Mouse (Mus musculus) MEL (cell line): ENCODE results near the gene Arhgap21. TPM values are rescaled to one million over a fixed set of nuclear protein-coding genes. Genes with fewer than 3 reads are reported as not detected.

Source experiments
- DNase-seq: peaks from one replicate; pipeline ENCODE4 v3.0.0; 2011; ENCODE audit warnings: low read depth, low spot score
- H3K27ac ChIP-seq: 2 replicates; pipeline ENCODE4 v1.5.1; 2012; ENCODE audit warnings: low read depth, mild to moderate bottlenecking, control low read depth, low read length, moderate library complexity; ENCODE audit not compliant: control insufficient read depth
- H3K27me3 ChIP-seq, 2 experiments: fragments of 150-350 bp in 1 of 2; sonication (generic) in 1 of 2; 2 replicates each; pipeline ENCODE4 v1.6.1; 2012; ENCODE audit warnings: low read length in 2 of 2, mild to moderate bottlenecking in 2 of 2, improper control_type of control experiment in 1 of 2, moderate library complexity in 1 of 2; ENCODE audit not compliant: insufficient read depth in 2 of 2, control insufficient read depth in 1 of 2
- H3K36me3 ChIP-seq, 2 experiments: 2 replicates each; pipeline ENCODE4 v1.6.1; 2012 to 2014; ENCODE audit warnings: low read length in 2 of 2, improper control_type of control experiment in 1 of 2, inconsistent platforms in 1 of 2, mild to moderate bottlenecking in 1 of 2; ENCODE audit not compliant: insufficient read depth in 2 of 2, control insufficient read depth in 1 of 2
- H3K4me1 ChIP-seq, 2 experiments: fragments of 150-350 bp in 1 of 2; sonication (generic) in 1 of 2; 2 replicates each; pipeline ENCODE4 v1.6.1; 2012; ENCODE audit warnings: low read length in 2 of 2, improper control_type of control experiment in 1 of 2, mild to moderate bottlenecking in 1 of 2; ENCODE audit not compliant: insufficient read depth in 2 of 2, control insufficient read depth in 1 of 2
- H3K4me3 ChIP-seq, 2 experiments: fragments of 150-350 bp in 1 of 2; sonication (generic) in 1 of 2; 2 replicates each; pipeline ENCODE4 v1.5.1; 2012; ENCODE audit warnings: low read depth in 2 of 2, low read length in 2 of 2, mild to moderate bottlenecking in 2 of 2, moderate library complexity in 2 of 2, control low read depth in 1 of 2, improper control_type of control experiment in 1 of 2; ENCODE audit not compliant: control insufficient read depth in 1 of 2, insufficient read depth in 1 of 2
- H3K79me2 ChIP-seq: 2 replicates; pipeline ENCODE4 v1.6.1; 2012; ENCODE audit warnings: mild to moderate bottlenecking, low read length, moderate library complexity; ENCODE audit not compliant: control insufficient read depth, poor library complexity, insufficient read depth
- H3K9ac ChIP-seq: 2 replicates; pipeline ENCODE4 v1.6.1; 2012; ENCODE audit warnings: low read depth, mild to moderate bottlenecking, control low read depth, low read length, moderate library complexity; ENCODE audit not compliant: control insufficient read depth, poor library complexity, severe bottlenecking
- H3K9me3 ChIP-seq: fragments of 150-350 bp; sonication (generic); replicated peaks from 2 replicates; pipeline ENCODE4 v1.6.1; 2012; ENCODE audit warnings: mild to moderate bottlenecking, low read length, improper control_type of control experiment, moderate library complexity; ENCODE audit not compliant: insufficient read depth
- CHD1 ChIP-seq: IDR thresholded peaks from 2 replicates; pipeline ENCODE4 v1.6.1; 2012; ENCODE audit warnings: low read depth, mild to moderate bottlenecking, inconsistent platforms, low read length, improper control_type of control experiment
- CHD2 ChIP-seq: IDR thresholded peaks from 2 replicates; pipeline ENCODE4 v1.6.1; 2011; ENCODE audit warnings: low read length, improper control_type of control experiment
- CTCF ChIP-seq, 3 experiments: IDR thresholded peaks in 2 of 3; conservative IDR thresholded peaks in 1 of 3; 2 replicates each; pipeline ENCODE4 v1.5.1; 2011 to 2012; ENCODE audit warnings: low read length in 3 of 3, low read depth in 2 of 3, mild to moderate bottlenecking in 2 of 3, improper control_type of control experiment in 1 of 3, inconsistent platforms in 1 of 3, mixed read lengths in 1 of 3, moderate library complexity in 1 of 3; ENCODE audit not compliant: control insufficient read depth in 1 of 3, insufficient read depth in 1 of 3, poor library complexity in 1 of 3, severe bottlenecking in 1 of 3
- E2F4 ChIP-seq: IDR thresholded peaks from 2 replicates; pipeline ENCODE4 v1.6.1; 2011; ENCODE audit warnings: low read depth, low read length, improper control_type of control experiment, borderline replicate concordance
- ELF1 ChIP-seq: IDR thresholded peaks from 2 replicates; pipeline ENCODE4 v1.6.1; 2014; ENCODE audit warnings: low read depth, mild to moderate bottlenecking, inconsistent platforms, low read length, improper control_type of control experiment, moderate library complexity
- GATA1 ChIP-seq: IDR thresholded peaks from 2 replicates; pipeline ENCODE4 v1.6.1; 2011; ENCODE audit warnings: low read depth, low read length, improper control_type of control experiment
- MAX ChIP-seq: IDR thresholded peaks from 2 replicates; pipeline ENCODE4 v1.6.1; 2011; ENCODE audit warnings: low read length, improper control_type of control experiment
- SIN3A ChIP-seq: IDR thresholded peaks from 2 replicates; pipeline ENCODE4 v1.6.1; 2012; ENCODE audit warnings: low read length, improper control_type of control experiment, inconsistent platforms
- ZC3H11A ChIP-seq: IDR thresholded peaks from 2 replicates; pipeline ENCODE4 v1.6.1; 2012; ENCODE audit warnings: low read depth, mild to moderate bottlenecking, inconsistent platforms, low read length, improper control_type of control experiment
- ZKSCAN1 ChIP-seq: IDR thresholded peaks from 2 replicates; pipeline ENCODE4 v1.6.1; 2012; ENCODE audit warnings: low read depth, mild to moderate bottlenecking, inconsistent platforms, low read length, improper control_type of control experiment, moderate library complexity
- ZNF384 ChIP-seq: IDR thresholded peaks from 2 replicates; pipeline ENCODE4 v1.6.1; 2012; ENCODE audit warnings: low read depth, mild to moderate bottlenecking, inconsistent platforms, low read length, improper control_type of control experiment
- polyA plus RNA-seq, 2 experiments: library from polyadenylated mRNA; stranded (reverse) in 1 of 2; unstranded in 1 of 2; fragments of >175 nt in 1 of 2; fragments of >200 nt in 1 of 2; gene quantifications; 2 replicates each; pipeline versions ENCODE4 v1.2.1 to v1.2.4; 2012; ENCODE audit warnings: low replicate concordance in 2 of 2, low read depth in 1 of 2; ENCODE audit not compliant: insufficient read length in 2 of 2, insufficient read depth in 1 of 2, missing spikeins in 1 of 2
- total RNA-seq: library from RNA; depleted of rRNA; stranded (reverse); fragments of 300-350 nt; gene quantifications from 2 replicates; pipeline ENCODE4 v1.2.3, GENCODE M21; 2012

The Arhgap21 gene
- total and polyA plus RNA-seq, 3 experiments, result 12.4 to 104 (median 30.6) TPM

DNA sequence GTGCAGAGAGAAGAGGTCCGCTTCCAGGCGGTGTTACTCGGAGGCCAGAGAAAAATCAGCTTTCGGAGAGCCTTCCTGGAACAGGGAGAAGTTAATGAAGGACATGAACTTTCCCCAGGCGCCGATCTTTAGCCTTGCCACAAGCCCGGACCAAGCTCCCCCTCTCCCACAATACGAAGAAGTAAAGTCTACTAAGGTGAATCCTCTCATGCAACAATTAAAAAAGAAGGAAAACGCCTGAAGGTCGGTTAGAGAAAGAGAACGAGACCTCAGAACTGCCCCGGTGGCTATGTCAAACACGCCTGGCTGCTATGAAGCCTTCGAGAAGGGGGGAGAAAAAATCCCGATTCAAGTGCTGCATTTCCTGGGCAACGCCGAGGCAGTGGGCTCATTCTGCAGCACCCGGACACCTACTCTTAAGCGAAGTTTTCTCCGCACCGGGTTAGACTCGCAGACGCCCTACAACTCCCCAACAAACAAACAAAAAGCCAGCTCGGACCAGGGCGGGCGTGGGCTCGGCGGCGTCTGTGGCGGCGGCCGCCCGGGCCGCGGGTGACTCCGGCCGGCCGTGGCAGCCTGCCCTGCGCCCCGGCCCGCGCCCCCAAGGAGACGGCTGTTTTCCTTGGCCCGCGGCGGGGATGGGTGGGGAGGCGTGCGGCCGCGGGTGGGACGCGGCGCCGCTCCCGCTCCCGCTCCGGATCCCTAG, 882 bp downstream of the Arhgap21 start:
- TF ChIP-seq ZKSCAN1, result no peak
- 0 out of 2 replicates have a peak, but pooled peaks have one; percentile 44 for TF ChIP-seq CHD1
- no peak for TF ChIP-seq MAX
- TF ChIP-seq ZC3H11A, result no peak
- TF ChIP-seq E2F4, result no peak
- no peak for TF ChIP-seq CTCF (IDR thresholded peaks at IDR 0.05 in 2 of 3, conservative IDR thresholded peaks at IDR 0.05 in 1 of 3; ENCODE audit: control insufficient read depth in 1 of 3, insufficient read depth in 1 of 3, low read depth in 2 of 3, low read length in 3 of 3, poor library complexity in 1 of 3, severe bottlenecking in 1 of 3)
- no peak for TF ChIP-seq CHD2
- no peaks in the 10 kb centered on the region for H3K9me3 ChIP-seq
- peaks cover 13 to 14% of the 10 kb centered on the region in 2 experiments for H3K4me1 ChIP-seq
- peak overlapping the region; percentile 98 for H3K9ac ChIP-seq
- peaks cover 0 to 26% of the 10 kb centered on the region in 2 experiments; a peak in 2 of 4 replicates for H3K36me3 ChIP-seq
- peak overlapping the region; percentile 91 to 99 for H3K4me3 ChIP-seq
- peak overlapping the region; percentile 99 for H3K27ac ChIP-seq
- H3K79me2 ChIP-seq, result peaks cover 47% of the 10 kb centered on the region
- H3K27me3 ChIP-seq, result no peaks in the 10 kb centered on the region
- peak; percentile 63 for DNase-seq

DNA sequence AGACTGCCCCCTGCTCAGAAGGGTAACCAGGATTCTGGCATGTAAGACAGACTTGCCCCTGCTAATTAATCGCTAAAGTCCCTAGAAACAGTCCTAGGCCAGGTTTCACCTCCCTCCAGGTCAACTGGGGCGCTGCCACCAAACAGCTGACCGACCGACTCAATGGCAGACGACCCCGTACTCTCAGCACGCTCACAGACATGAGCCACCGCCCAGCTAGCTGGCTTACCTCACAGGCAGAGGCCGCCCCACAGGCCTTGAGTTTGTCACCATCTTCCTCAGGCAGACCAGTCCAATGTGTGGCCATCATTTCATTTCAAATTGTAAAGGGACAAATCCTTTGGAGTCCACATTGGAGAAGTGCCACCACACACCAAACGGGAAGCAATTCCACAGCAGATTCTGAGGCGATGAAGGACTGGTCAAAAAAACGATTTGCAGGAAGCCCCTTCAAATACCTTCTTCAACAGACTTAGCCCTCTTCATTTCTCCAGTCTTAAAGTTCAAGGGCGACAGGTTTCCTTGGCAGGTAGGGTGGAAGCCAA, 1.5 kb downstream of the Arhgap21 start:
- peaks cover 53% of the 10 kb centered on the region for H3K79me2 ChIP-seq
- H3K27ac ChIP-seq, result peak overlapping the region; percentile 99
- H3K9me3 ChIP-seq, result no peaks in the 10 kb centered on the region
- H3K9ac ChIP-seq, result peak overlapping the region; percentile 98
- peak overlapping the region; percentile 91 to 99 for H3K4me3 ChIP-seq
- TF ChIP-seq ELF1, result no peak
- TF ChIP-seq SIN3A, result peak; percentile 19; the same call in 1 of the 2 replicates
- TF ChIP-seq, all 39 proteins: peak for 1
- peak; percentile 71 for DNase-seq
- Histone ChIP-seq H3K4me1 (peaks cover 14% of the 10 kb centered on the region in 2 experiments), H3K36me3 (peaks cover 0 to 26% of the 10 kb centered on the region in 2 experiments; a peak in 2 of 4 replicates), H3K27me3 (no peaks in the 10 kb centered on the region)

DNA sequence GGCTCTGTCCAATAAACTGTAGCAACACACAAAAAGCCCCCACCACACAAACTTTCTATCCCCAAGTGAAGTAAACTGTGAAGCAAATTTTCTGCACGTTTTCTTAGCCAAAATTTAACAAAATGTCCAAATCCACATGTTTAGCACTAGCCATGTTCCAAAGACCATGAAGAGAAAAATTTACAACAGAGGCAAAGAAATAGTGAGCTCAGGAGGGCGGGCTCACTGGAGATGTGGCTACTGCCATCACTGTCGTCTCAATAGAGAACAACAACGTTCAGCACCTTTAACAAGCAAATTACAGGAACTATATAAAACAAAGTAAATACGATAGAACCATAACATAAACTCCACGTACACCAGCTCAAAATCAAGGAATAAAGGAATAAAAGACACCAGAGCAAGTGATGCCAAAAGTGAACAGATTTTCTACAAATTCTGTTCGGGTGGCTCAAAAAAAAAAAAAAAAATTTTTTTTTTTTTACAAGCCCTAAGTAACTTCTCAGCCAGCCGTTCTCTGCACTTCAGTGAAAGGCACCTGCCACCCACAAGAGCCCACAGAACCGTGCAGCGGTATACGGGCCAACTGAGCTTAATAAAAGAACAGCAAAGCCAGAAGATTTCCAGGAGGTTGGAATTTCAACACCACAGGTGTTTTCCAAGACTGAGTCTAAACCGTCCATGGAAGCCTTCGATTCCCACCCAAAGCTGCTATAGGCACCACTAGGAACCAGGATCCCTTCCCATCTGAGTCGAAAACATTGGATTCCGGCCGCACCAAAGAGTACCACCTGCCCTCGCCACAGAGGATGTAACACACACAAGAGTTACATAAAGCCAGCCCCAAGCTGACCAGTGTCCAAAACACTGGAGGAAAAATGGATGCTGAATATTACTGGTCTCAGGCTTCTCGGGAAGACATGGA, 2.2 kb downstream of the Arhgap21 start:
- H3K27me3 ChIP-seq, result no peaks in the 10 kb centered on the region
- H3K4me1 ChIP-seq, result peaks cover 14 to 18% of the 10 kb centered on the region in 2 experiments
- H3K36me3 ChIP-seq, result peaks cover 0 to 26% of the 10 kb centered on the region in 2 experiments; a peak in 2 of 4 replicates
- peak; percentile 51 for DNase-seq
- peak overlapping the region; percentile 98 for H3K9ac ChIP-seq
- H3K4me3 ChIP-seq, result peak overlapping the region; percentile 91 to 99
- H3K27ac ChIP-seq, result no peak overlapping the region
- no peaks in the 10 kb centered on the region for H3K9me3 ChIP-seq
- peaks cover 59% of the 10 kb centered on the region for H3K79me2 ChIP-seq
- TF ChIP-seq ZKSCAN1, result no peak
- no peak for TF ChIP-seq GATA1
- peak; percentile 76 for TF ChIP-seq ZNF384
- TF ChIP-seq SIN3A, result peak; percentile 30; the same call in 1 of the 2 replicates
